Comparison of ENCODE assay signal across 15 mouse cellular contexts in the genomic region with DNA sequence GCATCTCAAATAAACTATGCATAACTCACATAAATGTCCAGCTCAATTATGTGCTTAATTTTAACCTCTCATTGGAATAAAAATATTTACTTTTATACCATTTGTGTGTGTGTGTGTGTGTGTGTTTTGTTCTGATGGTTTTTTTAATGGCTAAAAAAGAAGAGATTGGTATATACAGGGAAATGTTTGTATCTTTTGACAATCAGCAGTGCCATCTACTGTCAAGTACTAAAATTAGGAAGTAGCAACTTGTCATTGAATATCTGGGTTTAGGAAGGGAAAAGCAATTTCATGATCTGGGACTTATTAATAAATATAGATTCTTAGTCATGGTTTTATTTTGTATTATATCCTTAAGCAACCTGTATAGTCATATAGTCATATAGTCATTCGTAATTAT. TPM values are rescaled to one million over a fixed set of nuclear protein-coding genes. Genes with fewer than 3 reads are reported as not detected.
A peak's percentile ranks its signal among the peaks of the same experiment; 100 is the strongest.
DNase-seq lines count a peak whose midpoint lies in the region; ATAC-seq lines count a peak whose summit lies in the region.
"Had no signal": no experiment of that assay in that cellular context is flagged by ENCODE, and none has a peak within 500 bp of the region (broad histone marks: within the 10 kb centered on the region; RNA-seq: fewer than 3 reads in every experiment).

No protein-coding gene starts in this region.

- WGBS in hindbrain, embryonic 16.5 days: 81% methylated on average over 1 of the region's 1 CpGs
- WGBS in hindbrain, embryonic 13.5 days: 87% methylated on average over 1 of the region's 1 CpGs
- WGBS in heart, embryonic 10.5 days: 84% methylated on average over 1 of the region's 1 CpGs

- H3K36me3 ChIP-seq in hindbrain, embryonic 16.5 days (ENCODE audit: control insufficient read depth, insufficient read depth, low read length): no peaks in the 10 kb centered on the region
- no peaks in the 10 kb centered on the region for H3K36me3 ChIP-seq in hindbrain, embryonic 13.5 days
- no peaks in the 10 kb centered on the region for H3K36me3 ChIP-seq in heart, embryonic 10.5 days
- H3K36me3 ChIP-seq: midbrain, embryonic 15.5 days had no signal

- H3K4me1 ChIP-seq in hindbrain, embryonic 16.5 days (ENCODE audit: control insufficient read depth, insufficient read depth, low read depth, low read length): no peaks in the 10 kb centered on the region
- no peaks in the 10 kb centered on the region for H3K4me1 ChIP-seq in hindbrain, embryonic 13.5 days (replicated peaks)
- H3K4me1 ChIP-seq in heart, embryonic 10.5 days: peaks cover 23% of the 10 kb centered on the region
- H3K4me1 ChIP-seq: midbrain, embryonic 15.5 days had no signal

- peak; percentile 30 for DNase-seq in CD4-positive, CD25-positive, alpha-beta regulatory T cell, adult 2 months (ENCODE audit: low read depth, low spot score)
- DNase-seq in lung, postnatal 10 days: peak; percentile 16
- DNase-seq in lung, postnatal 36 days: no peak
- DNase-seq in retina, postnatal 1 day: peak; percentile 15
- DNase-seq in heart, embryonic 10.5 days (ENCODE audit: low spot score): no peak
- DNase-seq: adrenal gland, postnatal 14 days; cerebellum, adult 2 months; gastrocnemius, postnatal 14 days; heart, postnatal 10 days; kidney, adult 9 months; thymus, adult 18-20 months had no signal

- no peaks in the 10 kb centered on the region for H3K27me3 ChIP-seq in hindbrain, embryonic 16.5 days (replicated peaks; ENCODE audit: control insufficient read depth, insufficient read depth, low read length)
- H3K27me3 ChIP-seq in hindbrain, embryonic 13.5 days: no peaks in the 10 kb centered on the region
- no peaks in the 10 kb centered on the region for H3K27me3 ChIP-seq in heart, embryonic 10.5 days (ENCODE audit: insufficient read depth, poor library complexity, severe bottlenecking)
- H3K27me3 ChIP-seq: midbrain, embryonic 15.5 days had no signal

- H3K27ac ChIP-seq in hindbrain, embryonic 16.5 days (ENCODE audit: low read depth, low read length): no peak overlapping the region
- no peak overlapping the region for H3K27ac ChIP-seq in hindbrain, embryonic 13.5 days
- no peak overlapping the region for H3K27ac ChIP-seq in heart, embryonic 10.5 days
- H3K27ac ChIP-seq: midbrain, embryonic 15.5 days had no signal

- H3K9ac ChIP-seq in hindbrain, embryonic 16.5 days (ENCODE audit: low read depth, low read length): no peak overlapping the region
- no peak overlapping the region for H3K9ac ChIP-seq in hindbrain, embryonic 13.5 days
- H3K9ac ChIP-seq: midbrain, embryonic 15.5 days had no signal

- no peak overlapping the region for H3K4me3 ChIP-seq in hindbrain, embryonic 16.5 days (ENCODE audit: low read length)
- no peak overlapping the region for H3K4me3 ChIP-seq in hindbrain, embryonic 13.5 days
- no peak overlapping the region for H3K4me3 ChIP-seq in heart, embryonic 10.5 days
- H3K4me3 ChIP-seq: midbrain, embryonic 15.5 days had no signal

- H3K9me3 ChIP-seq in hindbrain, embryonic 16.5 days (ENCODE audit: control insufficient read depth, low read length): no peaks in the 10 kb centered on the region
- H3K9me3 ChIP-seq in hindbrain, embryonic 13.5 days: no peaks in the 10 kb centered on the region
- no peaks in the 10 kb centered on the region for H3K9me3 ChIP-seq in heart, embryonic 10.5 days
- H3K9me3 ChIP-seq: midbrain, embryonic 15.5 days had no signal

- H3K4me2 ChIP-seq in hindbrain, embryonic 16.5 days (ENCODE audit: low read length): no peak overlapping the region
- H3K4me2 ChIP-seq in hindbrain, embryonic 13.5 days: no peak overlapping the region
- H3K4me2 ChIP-seq: midbrain, embryonic 15.5 days had no signal

- ATAC-seq in CD4-positive, CD25-positive, alpha-beta regulatory T cell, adult 4 months: no peak
- peak; percentile 42; the same call in 1 of the 2 replicates for ATAC-seq in hindbrain, embryonic 16.5 days
- ATAC-seq in hindbrain, embryonic 13.5 days (ENCODE audit: low FRiP score): no peak
- ATAC-seq: midbrain, embryonic 15.5 days had no signal

RNA-seq across cellular contexts. Expression of gene Rmdn2, which starts 43.3 kb away (rescaled TPM):
- polyA plus RNA-seq in CD4-positive, CD25-positive, alpha-beta regulatory T cell, adult 4 months (2017; shearing (Covaris generic)): 1 to 10 TPM; 3.1 to 5.6 TPM
- 9.6 and 11.1 TPM in 2 replicates for polyA plus RNA-seq in hindbrain, embryonic 16.5 days (2015; fragmentation: Nextera tagmentation; extraction: Ambion mirVana)
- polyA plus RNA-seq in hindbrain, embryonic 13.5 days (2015; fragmentation: Nextera tagmentation; extraction: Ambion mirVana): 8.0 and 8.8 TPM in 2 replicates
- 16.7 and 18.6 TPM in 2 replicates for polyA plus RNA-seq in heart, embryonic 10.5 days (2016; fragmentation: Nextera tagmentation; extraction: Ambion mirVana)

Comparison
In these comparisons a context has a peak if more than half of its experiments do, and no peak if none do; other contexts are left out.
1. DNase-seq: peak in CD4-positive, CD25-positive, alpha-beta regulatory T cell, adult 2 months (single experiment), lung, postnatal 10 days (single experiment) and retina, postnatal 1 day (single experiment); none in lung, postnatal 36 days (single experiment) and heart, embryonic 10.5 days (single experiment).